Mouse (Mus musculus) small intestine, adult 2 months (tissue): ENCODE data around the gene Mbtps1.

Experiments
- CTCF ChIP-seq: fragments of 200-500 bp; IDR thresholded peaks from 2 replicates; pipeline ENCODE4 v1.5.1; 2012; ENCODE audit warnings: low read depth, mild to moderate bottlenecking, control low read depth, inconsistent platforms, low read length, moderate library complexity, mixed read lengths; ENCODE audit not compliant: insufficient replicate concordance, insufficient read length; ENCODE audit errors: extremely low read depth
- POLR2A ChIP-seq: fragments of 200-500 bp; IDR thresholded peaks from 2 replicates; pipeline ENCODE4 v1.6.1; 2012; ENCODE audit warnings: low read depth, mild to moderate bottlenecking, control low read depth, inconsistent platforms, low read length, moderate library complexity

DNA sequence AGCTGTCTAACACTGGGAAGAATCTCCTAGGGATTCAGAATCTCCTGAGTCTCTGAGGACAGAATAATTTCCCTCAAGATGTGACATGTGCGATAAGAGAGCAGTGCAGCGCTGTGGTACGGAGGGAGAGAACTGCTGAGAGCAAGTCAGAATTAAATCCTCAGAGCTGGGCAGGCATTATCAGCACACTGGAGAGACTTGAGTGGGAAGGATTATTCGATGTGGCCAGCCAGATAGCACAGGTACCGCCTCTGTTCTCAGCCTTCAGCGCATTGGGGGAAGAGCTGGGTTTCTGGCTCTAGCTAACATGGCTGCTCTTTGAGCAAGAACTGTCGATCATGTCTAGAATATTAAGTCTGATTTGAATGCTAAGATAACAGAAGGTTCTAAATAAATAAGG, 46.8 kb downstream of the Mbtps1 start:
- TF ChIP-seq POLR2A: no peak
- TF ChIP-seq CTCF: no peak
